Mouse (Mus musculus) adrenal gland, postnatal 25 days (tissue): ENCODE measurements around the gene Rab40c. TPM values are rescaled to one million over a fixed set of nuclear protein-coding genes. Genes with fewer than 3 reads are reported as not detected.

Experiments used
- DNase-seq: peaks from one replicate; pipeline ENCODE4 v3.0.0; 2021; ENCODE audit warnings: mixed read lengths
- total RNA-seq: library from RNA; stranded (reverse); gene quantifications from 2 replicates; pipeline ENCODE4 v1.2.3, GENCODE M21; 2021

Gene Rab40c
- total RNA-seq, 1 experiment from 2014 or later, result 36.9 TPM

DNA sequence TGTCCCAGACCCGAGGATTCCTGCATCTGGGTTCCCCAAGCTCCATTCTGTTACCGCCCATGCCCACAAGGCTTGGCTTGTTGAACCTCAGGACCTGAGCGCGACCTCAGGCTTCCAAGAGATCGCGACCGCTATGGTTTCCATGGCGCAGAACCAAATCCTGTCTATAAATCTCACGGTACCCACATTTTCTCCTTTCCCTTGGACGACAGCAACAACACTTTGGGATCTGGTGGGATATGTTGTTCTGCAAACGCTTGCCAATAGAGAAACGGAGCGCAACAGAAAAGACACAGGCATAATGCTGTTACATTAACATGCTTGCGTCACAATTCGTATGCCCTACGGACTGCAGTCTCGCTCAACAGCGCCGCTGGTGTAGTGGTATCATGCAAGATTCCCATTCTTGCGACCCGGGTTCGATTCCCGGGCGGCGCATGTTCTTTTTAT is 44.8 kb downstream of the Rab40c start, which contains the start of gene Mettl26:
Gene Mettl26, plus strand, starts transcription at position 354 of the 450 bp plus-strand sequence.
- DNase-seq, result peak; percentile 89

DNA sequence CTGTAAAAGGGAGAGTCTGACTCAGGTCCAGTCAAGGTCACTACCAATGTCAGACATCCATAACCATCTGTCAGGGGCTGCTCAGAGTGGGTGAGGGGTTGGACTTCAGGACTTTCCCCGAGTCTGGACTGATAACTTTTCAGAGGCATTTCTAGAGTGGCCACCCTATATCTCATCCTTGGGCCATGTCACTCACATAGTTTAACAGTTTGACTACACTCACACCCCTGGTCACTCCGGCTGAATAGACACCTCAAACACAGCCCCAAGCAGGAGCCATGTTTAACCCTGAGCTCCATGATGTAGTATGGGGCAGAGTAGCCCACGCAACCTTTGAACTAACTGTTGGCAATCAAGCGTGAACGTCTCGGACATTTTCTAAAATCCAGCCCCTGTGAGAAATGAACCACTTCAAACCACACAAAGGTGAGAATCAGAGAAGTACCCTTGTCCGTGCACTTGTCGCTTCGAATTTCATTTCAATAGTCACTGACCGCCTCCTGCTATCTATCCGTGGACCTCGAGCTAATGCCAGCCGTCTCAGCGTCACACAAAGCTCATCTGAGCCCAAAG is 45.3 kb downstream of the Rab40c start:
- no peak for DNase-seq

GRCm38 (mm10) chr17:25873405-25874147 is 46.0 kb downstream of the Rab40c start:
- no peak for DNase-seq

DNA sequence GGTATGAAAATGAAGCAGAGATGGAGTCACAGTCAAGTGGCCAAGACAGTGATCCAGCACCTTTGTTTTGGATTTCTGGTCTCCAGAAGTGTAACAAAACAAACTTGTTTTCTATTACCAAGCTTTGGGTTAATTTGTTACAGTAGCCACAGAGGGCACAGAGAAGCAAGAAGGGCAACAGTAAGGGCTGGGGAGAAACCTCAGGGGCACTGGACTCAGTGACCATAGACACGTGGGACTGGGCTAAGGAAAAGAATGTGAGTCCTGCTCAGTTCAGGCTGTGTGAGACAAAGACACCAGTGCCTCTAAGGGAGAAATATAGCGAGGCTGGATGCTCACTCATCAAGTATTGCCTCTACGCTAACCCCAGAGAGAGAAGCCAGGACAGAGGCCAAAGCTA is 46.9 kb downstream of the Rab40c start:
- no peak for DNase-seq

- peak; percentile 62 for DNase-seq
Observed at GRCm38 (mm10) chr17:25871566-25871965, 48.0 kb downstream of the Rab40c start.

DNA sequence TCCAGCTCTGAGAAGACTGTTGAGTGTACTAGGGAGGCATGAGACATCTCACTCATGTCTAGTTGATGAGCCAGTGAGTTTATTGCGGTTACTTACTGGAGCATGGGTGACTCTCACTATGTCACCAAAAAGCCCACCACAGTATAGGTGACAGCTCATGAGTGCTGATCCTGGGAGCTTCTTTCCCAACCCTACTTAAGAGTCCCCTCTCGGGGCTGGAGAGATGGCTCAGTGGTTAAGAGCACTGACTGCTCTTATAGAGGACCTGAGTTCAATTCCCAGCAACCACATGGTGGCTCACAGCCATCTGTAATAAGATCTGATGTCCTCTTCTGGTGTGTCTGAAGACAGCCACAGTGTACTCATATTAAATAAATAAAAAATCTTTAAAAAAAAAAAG is 49.6 kb downstream of the Rab40c start:
- no peak for DNase-seq

- no peak for DNase-seq
Observed at GRCm38 (mm10) chr17:25869498-25869897, 50.0 kb downstream of the Rab40c start.

DNA sequence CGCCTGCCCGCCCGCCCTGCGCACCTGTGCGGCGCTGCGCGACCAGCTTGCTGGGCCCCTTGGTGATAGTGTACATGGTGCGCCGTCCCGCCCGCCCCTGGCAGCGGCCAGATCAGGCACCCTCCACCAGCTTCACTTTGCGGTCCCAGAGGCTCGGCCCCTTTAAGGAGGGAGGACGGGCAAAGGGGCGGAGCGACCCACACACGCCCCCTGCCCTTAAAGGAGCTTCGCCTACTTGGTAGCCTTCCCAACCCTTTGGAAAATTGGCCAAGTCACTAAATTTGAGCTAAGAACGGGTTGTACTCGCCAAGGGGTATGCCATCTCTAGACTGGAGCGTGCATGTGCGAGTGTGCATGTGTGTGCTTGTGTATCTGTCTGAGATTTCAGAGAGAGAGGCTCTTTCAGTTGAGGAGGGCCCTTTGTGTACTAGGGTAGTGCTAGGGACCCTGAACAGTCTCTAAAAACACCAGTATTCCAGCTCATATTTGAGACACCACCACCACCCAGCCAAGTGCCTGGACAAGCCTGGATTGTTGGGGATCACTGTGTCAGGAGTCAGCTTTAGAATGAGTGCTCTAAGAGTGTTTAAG is 50.8 kb downstream of the Rab40c start, which contains the start of gene Mcrip2:
Gene Mcrip2, minus strand, starts transcription at position 164 of the 591 bp plus-strand sequence.
- DNase-seq, result peak; percentile 88

DNA sequence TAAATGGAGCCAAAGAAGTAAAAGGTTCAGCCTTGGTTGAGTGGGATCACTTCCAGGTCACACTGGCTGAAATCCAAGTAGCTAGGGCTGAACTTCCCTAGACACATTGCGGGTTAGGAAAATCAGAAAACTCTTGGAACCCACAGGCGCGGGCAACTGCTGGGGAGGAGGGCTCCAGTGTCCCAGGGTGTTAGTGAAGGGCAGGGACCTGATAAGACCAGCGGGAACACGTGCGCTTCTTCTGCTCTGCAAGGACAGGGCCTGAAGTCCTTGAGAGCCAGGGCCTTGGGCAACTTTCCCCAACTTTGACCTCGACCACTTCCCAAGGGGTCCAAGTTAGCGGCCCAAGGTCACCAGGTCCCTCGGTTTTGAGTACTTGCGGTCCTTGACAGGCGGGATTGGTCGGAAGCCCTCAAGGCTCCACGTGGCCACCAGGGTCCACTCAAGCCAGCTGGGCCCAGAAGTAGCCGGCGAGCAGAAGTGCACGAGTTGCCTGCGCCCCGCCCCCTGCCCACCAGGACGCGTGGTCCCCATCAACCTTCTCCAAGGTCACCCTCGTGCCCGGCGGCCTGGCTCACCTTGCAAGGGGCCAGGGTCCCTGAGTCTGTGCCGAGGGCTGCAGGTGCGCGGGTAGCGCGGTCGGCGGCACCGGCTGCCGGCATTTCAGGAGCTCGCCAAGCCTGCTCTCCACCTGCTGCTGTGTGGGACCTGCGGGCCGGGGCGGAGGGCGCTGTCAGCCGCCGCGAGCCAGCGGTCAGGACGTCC is 51.5 kb downstream of the Rab40c start:
- peak; percentile 71 for DNase-seq

DNA sequence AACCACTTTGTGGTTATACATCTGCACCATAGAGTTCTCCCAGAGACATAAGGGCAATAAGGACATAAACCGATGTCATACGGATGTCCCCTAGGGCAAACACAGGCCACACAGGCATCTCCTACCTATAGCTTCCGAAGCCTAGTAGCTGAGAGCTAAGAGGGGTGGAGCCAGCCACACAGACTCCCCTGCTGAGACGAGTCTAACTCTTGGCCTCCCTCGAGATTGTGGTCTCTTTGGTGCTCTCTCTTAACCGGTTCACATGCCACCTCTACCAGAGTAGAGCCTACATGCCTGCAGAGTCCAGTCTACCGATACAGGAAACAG is 52.1 kb downstream of the Rab40c start:
- no peak for DNase-seq

DNA sequence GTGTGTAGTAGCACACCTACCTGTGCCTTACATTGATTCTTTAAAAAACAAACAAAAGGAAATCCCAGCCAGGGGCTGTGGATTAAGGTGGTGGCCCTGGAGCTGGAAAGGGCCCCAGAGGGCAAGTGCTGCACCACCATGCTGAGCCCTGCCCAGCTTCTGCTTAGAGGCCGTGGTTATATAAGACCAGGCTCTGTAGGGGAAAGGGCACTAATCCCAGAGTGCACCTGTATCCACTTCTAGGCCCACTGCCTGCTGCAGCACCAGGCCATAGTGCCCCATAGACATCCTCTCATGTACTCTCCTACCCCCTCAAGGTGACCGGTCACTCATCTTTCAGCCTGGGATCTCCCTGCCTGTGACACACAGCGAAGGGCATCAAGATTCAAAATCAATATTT is 53.4 kb downstream of the Rab40c start:
- DNase-seq, result no peak

GRCm38 (mm10) chr17:25865288-25865687 is 54.2 kb downstream of the Rab40c start:
- no peak for DNase-seq

DNA sequence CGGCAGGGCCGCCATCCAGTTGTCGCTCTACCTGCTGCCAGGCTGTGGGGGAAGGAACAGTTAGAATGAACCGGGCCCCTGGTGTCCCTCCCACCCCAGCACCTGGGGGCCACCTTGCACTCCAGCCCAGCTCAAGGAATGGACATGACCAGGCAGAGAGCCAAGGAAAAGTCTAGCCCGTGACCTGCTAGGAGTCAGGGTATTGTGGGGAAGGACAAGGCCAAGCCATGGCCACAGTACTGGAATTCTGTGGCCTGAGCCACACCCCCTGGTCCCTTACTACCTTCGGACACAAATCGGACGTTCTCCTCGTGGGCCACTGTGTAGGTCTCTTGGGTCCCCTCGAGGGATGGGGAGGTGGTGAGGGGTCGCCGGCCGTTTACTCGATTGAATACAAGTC is 55.2 kb downstream of the Rab40c start:
- no peak for DNase-seq

DNA sequence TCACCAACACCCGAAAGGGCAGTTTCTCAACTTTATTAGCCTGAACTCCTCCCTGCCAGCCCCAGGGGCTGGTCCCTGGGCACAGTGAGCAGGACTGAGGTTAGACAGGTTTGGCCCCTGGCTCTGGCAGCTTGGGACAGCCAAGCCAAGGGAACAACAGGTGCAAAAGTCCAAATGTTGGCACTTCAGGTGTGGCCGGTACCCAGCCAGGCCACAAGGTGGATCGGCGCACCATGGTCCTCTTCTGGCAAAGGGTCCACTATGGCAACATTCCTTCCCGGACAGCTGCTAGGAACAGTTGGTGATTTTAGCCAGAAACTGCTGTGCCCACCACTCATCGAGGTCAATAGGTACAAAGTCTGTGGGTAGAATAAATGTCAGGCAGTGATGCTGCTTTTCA is 55.8 kb downstream of the Rab40c start:
- DNase-seq, result no peak

GRCm38 (mm10) chr17:25861704-25862612 is 57.6 kb downstream of the Rab40c start:
- DNase-seq, result no peak

GRCm38 (mm10) chr17:25860832-25861703 is 58.5 kb downstream of the Rab40c start, which contains the start of gene Wdr90:
Wdr90 (minus strand) TSS chr17:25861501.
- peak; percentile 91 for DNase-seq

GRCm38 (mm10) chr17:25860229-25860628 is 59.3 kb downstream of the Rab40c start:
- DNase-seq, result no peak

- DNase-seq, result peak; percentile 95
Observed at GRCm38 (mm10) chr17:25844396-25844901, 75.1 kb downstream of the Rab40c start, which contains the start of gene Rhot2. Rhot2 (minus strand) TSS chr17:25844851.

DNA sequence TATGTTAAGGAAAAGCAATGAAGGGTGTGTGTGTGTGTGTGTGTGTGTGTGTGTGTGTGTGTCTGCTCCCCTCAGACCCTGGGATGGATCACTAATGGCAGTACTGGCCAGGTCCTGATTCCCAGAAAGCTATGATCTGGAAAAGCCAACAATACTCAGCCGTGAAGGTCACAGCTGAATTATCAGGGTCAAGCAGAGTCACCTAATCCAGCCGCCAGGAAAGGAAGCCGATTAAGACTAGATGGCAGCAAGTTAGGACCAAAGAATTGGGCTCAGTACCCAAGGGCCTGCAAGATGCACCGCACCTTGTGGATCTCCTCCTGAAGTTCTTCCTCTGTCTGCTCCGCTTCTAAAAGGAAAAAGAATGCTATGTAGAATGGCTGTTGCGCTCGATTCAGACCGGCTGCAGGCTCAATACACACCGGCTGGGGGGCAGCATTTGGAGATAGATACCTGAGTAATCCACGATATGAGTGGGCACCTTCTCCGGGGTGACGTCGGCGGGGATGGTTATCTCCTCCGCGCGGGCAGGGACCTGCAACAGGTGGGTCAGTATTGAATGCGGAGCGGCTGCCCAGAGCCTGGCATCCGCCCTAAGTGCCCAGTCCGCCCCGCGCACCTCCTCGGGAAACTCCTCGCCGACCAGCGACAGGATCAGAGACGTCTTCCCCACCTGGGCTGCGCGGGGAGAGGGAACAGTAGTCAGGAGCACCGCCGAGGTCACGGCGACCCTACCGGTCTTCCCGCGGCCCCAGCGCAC is 75.7 kb downstream of the Rab40c start:
- no peak for DNase-seq
